Mouse (Mus musculus) C2C12 (cell line): ENCODE results near the gene Olfr533.
"Not testable (repeated sequence)": the region's sequence is repeated elsewhere in the genome, so short reads cannot be mapped to it uniquely, and the experiment has no call there.

Experiments used
- CEBPB ChIP-seq: IDR thresholded peaks from one replicate; pipeline ENCODE4 v1.6.1; 2011; ENCODE audit warnings: low read depth, mild to moderate bottlenecking, control low read depth, moderate library complexity
- CTCF ChIP-seq: IDR thresholded peaks from one replicate; pipeline ENCODE4 v1.5.1; 2011; ENCODE audit not compliant: control insufficient read depth, insufficient read depth, insufficient read length
- MYOD1 ChIP-seq: IDR thresholded peaks from one replicate; pipeline ENCODE4 v1.6.1; 2011; ENCODE audit warnings: low read depth; ENCODE audit not compliant: control insufficient read depth, insufficient read length

DNA sequence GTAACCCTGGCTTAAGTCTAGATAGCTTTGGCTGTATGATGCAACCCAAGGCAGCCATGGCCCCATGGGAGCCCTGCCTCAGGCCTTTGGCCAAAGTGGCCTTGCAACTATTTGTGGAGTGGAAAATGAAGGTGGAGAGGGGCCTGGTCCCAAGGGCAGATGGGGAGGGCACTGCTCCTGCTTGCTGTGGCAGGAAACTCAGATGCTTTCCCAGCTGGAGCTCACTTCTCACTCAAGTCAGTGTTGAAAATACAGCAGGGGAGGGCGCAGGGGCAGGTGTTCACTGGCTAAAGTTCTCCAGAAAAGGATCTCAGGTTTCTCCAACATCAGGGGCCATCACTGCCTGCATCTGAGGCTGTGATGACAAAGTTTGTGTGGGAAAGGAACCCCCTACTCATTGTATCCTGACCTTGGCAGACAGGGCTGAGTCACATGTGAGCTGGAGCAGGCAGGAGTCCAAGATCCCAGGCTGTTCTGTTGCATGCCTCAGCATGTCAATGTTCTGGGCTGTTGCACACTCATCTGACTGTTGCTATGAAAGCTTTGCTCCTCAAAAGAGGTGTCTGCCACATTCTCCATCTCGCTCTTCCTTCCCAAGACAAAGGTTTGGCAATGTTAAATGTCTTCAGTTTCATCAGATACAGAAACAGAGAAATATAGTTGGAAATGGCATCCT lies 44.3 kb downstream of the Olfr533 start, which contains the start of gene Olfr536:
- TF ChIP-seq CTCF, CEBPB, MYOD1: not testable (repeated sequence)
